Mouse (Mus musculus) spleen, adult 2 months (tissue): Measurements from ENCODE around the gene Lpin1.

Experiments
- CTCF ChIP-seq: fragments of 200-500 bp; IDR thresholded peaks from 2 replicates; pipeline ENCODE4 v1.5.1; 2011; ENCODE audit warnings: mild to moderate bottlenecking, inconsistent platforms; ENCODE audit not compliant: insufficient read depth, insufficient read length, insufficient replicate concordance; ENCODE audit errors: extremely low read depth
- POLR2A ChIP-seq: fragments of 200-500 bp; IDR thresholded peaks from 2 replicates; pipeline ENCODE4 v1.6.1; 2011; ENCODE audit warnings: low read depth, low read length, inconsistent platforms

DNA sequence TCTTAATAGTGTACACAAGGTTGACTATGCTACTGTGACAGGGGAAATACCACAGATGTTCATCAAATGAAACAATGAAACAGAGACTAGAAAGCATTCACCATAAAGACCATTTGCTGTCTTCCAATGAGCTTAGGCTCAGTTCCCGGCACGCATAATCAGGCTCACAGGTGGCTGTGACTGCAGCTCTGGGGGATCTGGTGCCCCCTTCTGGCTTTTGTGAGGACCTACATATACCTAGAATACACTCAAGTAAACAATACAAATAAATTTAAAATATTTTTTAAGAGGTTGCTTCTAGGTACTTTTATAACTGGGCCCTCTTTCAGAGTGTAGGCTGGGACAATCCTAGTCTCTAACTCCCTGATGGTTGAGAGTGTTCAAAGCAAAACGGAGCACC is 106.5 kb downstream of the Lpin1 start:
- TF ChIP-seq CTCF (no peak), POLR2A (no peak)
